Mouse (Mus musculus) embryo, embryonic 11.5 days (tissue): Measurements from ENCODE around the gene Rpa2.

ENCODE experiments used
- DNase-seq: peaks from one replicate; pipeline ENCODE4 v3.0.0-alpha.2; 2012; ENCODE audit warnings: low read depth, low spot score

The Rpa2 gene

DNA sequence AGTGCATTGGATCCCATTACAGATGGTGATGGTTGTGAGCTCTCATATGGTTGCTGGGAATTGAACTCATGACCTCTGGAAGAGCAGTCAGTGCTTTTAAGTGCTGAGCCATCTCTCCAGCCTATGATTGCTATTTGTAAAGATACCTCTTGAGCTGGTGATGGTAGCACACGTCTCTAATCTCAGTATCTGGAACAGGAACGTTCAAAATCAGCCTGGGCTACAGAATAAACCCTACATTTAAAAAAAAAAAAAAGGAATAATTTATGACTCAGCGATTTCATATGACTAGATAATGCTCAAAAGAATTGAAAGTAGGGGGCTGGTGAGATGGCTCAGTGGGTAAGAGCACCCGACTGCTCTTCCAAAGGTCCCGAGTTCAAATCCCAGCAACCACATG is 35.1 kb downstream of the Rpa2 start:
- DNase-seq: no peak

GRCm38 (mm10) chr4:132803876-132804275 is 35.7 kb downstream of the Rpa2 start:
- DNase-seq: no peak

DNA sequence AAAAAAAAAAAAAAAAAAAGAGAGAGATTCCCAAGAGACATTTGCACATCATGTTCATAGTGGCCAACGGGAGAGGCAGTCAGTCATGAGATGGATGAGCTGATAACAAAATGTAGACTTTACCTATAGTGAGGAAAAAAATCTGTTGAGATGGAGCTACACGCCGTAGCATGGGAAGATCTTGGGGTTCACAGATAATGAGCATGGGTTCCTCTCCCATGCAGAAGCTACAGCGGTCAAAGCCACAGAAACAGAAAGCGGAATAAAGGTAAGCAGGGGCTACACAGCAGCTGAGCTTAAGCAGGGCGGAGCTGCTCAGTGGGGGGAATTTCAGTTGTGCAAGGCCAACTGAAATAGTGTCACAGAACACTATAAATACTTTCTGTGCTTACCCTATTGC is 36.2 kb downstream of the Rpa2 start:
- DNase-seq: no peak

- no peak for DNase-seq
Measured at GRCm38 (mm10) chr4:132805146-132805545, 37.0 kb downstream of the Rpa2 start.

GRCm38 (mm10) chr4:132805599-132806197 is 37.6 kb downstream of the Rpa2 start:
- no peak for DNase-seq

DNA sequence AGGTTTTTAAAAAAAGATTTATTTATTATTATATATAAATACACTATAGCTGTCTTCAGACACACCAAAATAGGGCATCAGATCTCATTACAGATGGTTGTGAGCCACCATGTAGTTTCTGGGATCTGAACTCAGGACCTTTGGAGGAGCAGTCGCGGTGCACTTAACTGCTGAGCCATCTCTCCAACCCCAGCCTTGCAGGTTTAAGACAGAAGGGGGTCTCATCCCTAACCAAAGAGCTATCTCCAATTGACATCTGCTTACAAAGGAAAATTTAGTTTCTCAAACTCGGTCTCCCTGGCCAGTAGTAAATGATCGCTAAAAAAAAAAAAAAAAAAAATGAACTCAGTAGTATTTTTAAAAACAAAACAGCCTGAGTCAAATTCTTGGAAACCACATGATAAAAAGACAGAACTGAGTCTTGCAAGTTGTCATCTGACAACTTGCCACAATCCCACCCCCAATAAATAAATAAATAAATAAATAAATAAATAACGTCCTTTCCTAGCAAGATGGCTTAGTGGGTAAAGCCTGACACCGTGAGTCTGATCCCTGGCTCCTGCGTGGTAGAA is 38.6 kb downstream of the Rpa2 start:
- no peak for DNase-seq

DNA sequence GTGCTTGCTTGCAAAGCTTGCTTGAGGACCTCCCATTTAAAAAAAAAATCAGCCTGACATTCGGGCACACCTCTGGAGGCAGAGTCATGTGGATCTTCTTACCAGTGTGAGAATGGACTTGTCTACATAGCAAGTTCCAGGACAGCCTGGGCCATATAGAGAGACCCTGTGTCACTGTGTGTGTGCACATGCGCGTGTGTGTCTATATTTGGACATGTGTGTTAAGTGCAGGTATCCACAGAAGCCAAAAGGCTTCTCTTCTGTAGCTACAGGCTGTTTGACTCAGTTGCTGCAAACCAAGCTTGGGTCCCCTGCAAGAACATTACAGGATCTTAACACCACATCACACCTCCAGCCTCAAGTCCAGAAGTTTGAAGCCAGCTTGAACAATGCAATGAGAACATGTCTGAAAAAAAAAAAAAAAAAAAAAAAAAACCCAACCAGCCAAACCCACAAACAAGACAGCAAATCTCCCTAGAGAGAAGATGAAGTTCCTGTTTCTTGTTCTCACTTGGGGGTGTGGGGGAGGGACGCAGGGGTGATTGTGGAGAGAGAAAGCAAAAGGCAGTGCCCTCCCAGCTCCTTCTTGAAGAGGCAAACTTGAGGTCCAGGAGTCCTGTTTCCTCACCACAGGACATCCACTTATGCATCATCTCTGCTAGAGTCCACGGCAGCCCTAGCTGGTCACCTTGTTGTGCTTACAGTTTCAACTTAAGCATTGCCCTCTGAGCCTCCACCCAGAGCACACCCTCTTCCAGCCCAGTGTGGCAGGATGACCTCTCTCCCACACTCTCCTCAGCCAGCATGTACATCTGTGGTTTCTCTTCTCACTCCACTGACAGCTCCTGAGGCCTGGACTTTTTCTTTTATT is 39.9 kb downstream of the Rpa2 start:
- DNase-seq: no peak

- no peak for DNase-seq
Measured at GRCm38 (mm10) chr4:132809621-132810020, 41.5 kb downstream of the Rpa2 start.

- DNase-seq: no peak
Measured at GRCm38 (mm10) chr4:132816404-132816803, 48.3 kb downstream of the Rpa2 start.

GRCm38 (mm10) chr4:132816855-132817254 is 48.7 kb downstream of the Rpa2 start:
- DNase-seq: no peak

- DNase-seq: no peak
Measured at GRCm38 (mm10) chr4:132818442-132818841, 50.3 kb downstream of the Rpa2 start.

GRCm38 (mm10) chr4:132823614-132824366 is 55.7 kb downstream of the Rpa2 start:
- DNase-seq: peak; percentile 27
